Mouse (Mus musculus): ENCODE data around the gene Mgst1. TPM values are rescaled to one million over a fixed set of nuclear protein-coding genes. Genes with fewer than 3 reads are reported as not detected.

Gene Mgst1
- 2.5 TPM in 1 of 2 replicates, not detected in the other for polyA plus RNA-seq (2012; ENCODE audit: insufficient read depth, low replicate concordance)

DNA sequence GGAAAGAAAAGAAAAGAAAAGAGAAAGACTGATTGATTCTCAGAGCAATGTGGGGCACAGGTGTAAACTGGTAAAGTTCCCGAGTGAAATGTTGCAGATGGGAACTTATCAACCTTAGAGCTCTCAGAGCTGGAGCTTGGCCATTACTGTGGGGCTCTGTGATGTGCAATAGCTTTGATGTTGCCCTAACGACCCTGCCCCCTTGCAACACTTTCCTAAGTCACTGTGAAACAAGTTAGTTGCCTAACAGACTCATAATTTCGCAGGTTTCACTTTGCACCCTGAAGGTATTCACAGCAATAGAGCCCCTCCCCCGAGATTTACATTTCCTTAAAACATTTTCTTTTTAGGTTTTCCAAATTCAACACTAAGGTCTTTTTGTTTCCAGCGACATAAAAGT, at the start of gene Mgst1:
TSS of gene Mgst1 (plus strand) at position 387 of the 400 bp plus-strand sequence.
- peak within 1 kb of the TSS; percentile 91 for H3K4me3 ChIP-seq (replicated peaks)
- TF ChIP-seq FLI1 (IDR thresholded peaks at IDR 0.05; ENCODE audit: low read length) (no peak), GATA1 (IDR thresholded peaks at IDR 0.05; ENCODE audit: borderline replicate concordance, low read length) (no peak)
- H3K36me3 ChIP-seq (replicated peaks; ENCODE audit: low read length): no peaks in the 10 kb centered on the region
- peaks cover 3% of the 10 kb centered on the region; the same call in 1 of the 2 replicates for H3K4me1 ChIP-seq
- H3K9me3 ChIP-seq: peaks cover 14% of the 10 kb centered on the region
- H3K27me3 ChIP-seq (replicated peaks): peaks cover 2% of the 10 kb centered on the region

GRCm38 (mm10) chr6:138092432-138092831, 47.7 kb upstream of the Mgst1 start:
- TF ChIP-seq FLI1 (IDR thresholded peaks at IDR 0.05; ENCODE audit: low read length): no peak
- no peak for TF ChIP-seq GATA1 (IDR thresholded peaks at IDR 0.05; ENCODE audit: borderline replicate concordance, low read length)
- H3K4me3 ChIP-seq (replicated peaks): no peak overlapping the region
- no peaks in the 10 kb centered on the region for H3K36me3 ChIP-seq (replicated peaks; ENCODE audit: low read length)
- H3K4me1 ChIP-seq: no peaks in the 10 kb centered on the region
- H3K27me3 ChIP-seq (replicated peaks): no peaks in the 10 kb centered on the region
- H3K9me3 ChIP-seq: peaks cover 40% of the 10 kb centered on the region

DNA sequence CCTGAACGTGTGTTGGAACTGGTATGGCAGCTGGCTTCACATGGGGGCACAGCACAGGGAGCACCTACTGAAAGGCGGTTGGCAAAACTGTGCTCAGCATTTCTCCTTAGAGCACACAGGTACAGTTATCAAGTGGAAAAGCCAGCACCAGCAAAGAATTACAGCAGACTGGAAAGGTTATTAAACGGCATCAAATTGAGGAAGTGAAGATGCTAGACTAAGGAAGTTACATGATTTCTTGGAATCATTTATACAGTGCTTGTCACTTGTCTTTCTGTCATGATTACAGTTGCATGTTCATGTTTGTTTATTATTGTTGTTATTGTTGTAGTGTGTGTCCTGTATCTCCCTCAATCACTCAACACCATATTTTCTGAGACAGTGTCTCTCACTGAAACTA, 45.1 kb upstream of the Mgst1 start:
- Histone ChIP-seq H3K36me3 (replicated peaks; ENCODE audit: low read length) (no peaks in the 10 kb centered on the region), H3K4me1 (no peaks in the 10 kb centered on the region), H3K27me3 (replicated peaks) (no peaks in the 10 kb centered on the region), H3K4me3 (replicated peaks) (no peak overlapping the region), H3K9me3 (peaks cover 24% of the 10 kb centered on the region)
- TF ChIP-seq GATA1 (IDR thresholded peaks at IDR 0.05; ENCODE audit: borderline replicate concordance, low read length): no peak
- no peak for TF ChIP-seq FLI1 (IDR thresholded peaks at IDR 0.05; ENCODE audit: low read length)

GRCm38 (mm10) chr6:138099646-138100045, 40.5 kb upstream of the Mgst1 start:
- Histone ChIP-seq H3K27me3 (replicated peaks) (no peaks in the 10 kb centered on the region), H3K4me3 (replicated peaks) (no peak overlapping the region), H3K9me3 (peaks cover 29% of the 10 kb centered on the region), H3K4me1 (no peaks in the 10 kb centered on the region), H3K36me3 (replicated peaks; ENCODE audit: low read length) (no peaks in the 10 kb centered on the region)
- no peak for TF ChIP-seq FLI1 (IDR thresholded peaks at IDR 0.05; ENCODE audit: low read length)
- no peak for TF ChIP-seq GATA1 (IDR thresholded peaks at IDR 0.05; ENCODE audit: borderline replicate concordance, low read length)

- H3K4me1 ChIP-seq: no peaks in the 10 kb centered on the region
- H3K4me3 ChIP-seq (replicated peaks): peak overlapping the region; percentile 21
- peaks cover 20% of the 10 kb centered on the region; the same call in 1 of the 2 replicates for H3K9me3 ChIP-seq
- TF ChIP-seq GATA1 (IDR thresholded peaks at IDR 0.05; ENCODE audit: borderline replicate concordance, low read length) (no peak), FLI1 (IDR thresholded peaks at IDR 0.05; ENCODE audit: low read length) (no peak)
- no peaks in the 10 kb centered on the region for H3K27me3 ChIP-seq (replicated peaks)
- no peaks in the 10 kb centered on the region for H3K36me3 ChIP-seq (replicated peaks; ENCODE audit: low read length)
Observed at GRCm38 (mm10) chr6:138101843-138102242, 38.3 kb upstream of the Mgst1 start.

- no peaks in the 10 kb centered on the region for H3K27me3 ChIP-seq (replicated peaks)
- H3K36me3 ChIP-seq (replicated peaks; ENCODE audit: low read length): no peaks in the 10 kb centered on the region
- no peaks in the 10 kb centered on the region for H3K4me1 ChIP-seq
- peaks cover 24% of the 10 kb centered on the region; the same call in 1 of the 2 replicates for H3K9me3 ChIP-seq
- TF ChIP-seq GATA1 (IDR thresholded peaks at IDR 0.05; ENCODE audit: borderline replicate concordance, low read length) (no peak), FLI1 (IDR thresholded peaks at IDR 0.05; ENCODE audit: low read length) (no peak)
- H3K4me3 ChIP-seq (replicated peaks): no peak overlapping the region
Observed at GRCm38 (mm10) chr6:138102940-138103339, 37.2 kb upstream of the Mgst1 start.

GRCm38 (mm10) chr6:138104559-138104958, 35.6 kb upstream of the Mgst1 start:
- TF ChIP-seq GATA1 (IDR thresholded peaks at IDR 0.05; ENCODE audit: borderline replicate concordance, low read length) (no peak), FLI1 (IDR thresholded peaks at IDR 0.05; ENCODE audit: low read length) (no peak)
- Histone ChIP-seq H3K9me3 (peaks cover 23% of the 10 kb centered on the region; the same call in 1 of the 2 replicates), H3K4me3 (replicated peaks) (no peak overlapping the region), H3K4me1 (no peaks in the 10 kb centered on the region), H3K36me3 (replicated peaks; ENCODE audit: low read length) (no peaks in the 10 kb centered on the region), H3K27me3 (replicated peaks) (no peaks in the 10 kb centered on the region)

DNA sequence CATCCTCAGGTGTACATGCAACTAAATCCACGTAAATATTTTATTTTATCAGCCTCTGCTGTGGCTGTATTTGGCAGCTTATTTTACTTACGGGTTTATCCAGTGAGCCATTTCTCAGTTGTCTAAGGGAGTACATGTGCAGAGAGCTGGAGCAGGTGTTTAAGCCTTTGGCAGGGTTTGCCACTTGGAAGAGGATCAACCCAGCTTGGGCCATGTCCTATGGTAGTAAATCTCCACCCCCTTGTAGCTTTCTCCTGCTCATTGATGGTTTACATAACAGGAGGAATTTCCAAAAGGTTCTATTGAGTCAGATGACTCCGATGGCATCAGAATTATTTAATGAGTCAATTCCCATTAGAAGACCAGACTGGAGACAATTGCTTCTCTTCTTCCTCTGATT, 22.6 kb upstream of the Mgst1 start:
- peaks cover 19% of the 10 kb centered on the region for H3K9me3 ChIP-seq
- TF ChIP-seq GATA1 (IDR thresholded peaks at IDR 0.05; ENCODE audit: borderline replicate concordance, low read length) (no peak), FLI1 (IDR thresholded peaks at IDR 0.05; ENCODE audit: low read length) (no peak)

DNA sequence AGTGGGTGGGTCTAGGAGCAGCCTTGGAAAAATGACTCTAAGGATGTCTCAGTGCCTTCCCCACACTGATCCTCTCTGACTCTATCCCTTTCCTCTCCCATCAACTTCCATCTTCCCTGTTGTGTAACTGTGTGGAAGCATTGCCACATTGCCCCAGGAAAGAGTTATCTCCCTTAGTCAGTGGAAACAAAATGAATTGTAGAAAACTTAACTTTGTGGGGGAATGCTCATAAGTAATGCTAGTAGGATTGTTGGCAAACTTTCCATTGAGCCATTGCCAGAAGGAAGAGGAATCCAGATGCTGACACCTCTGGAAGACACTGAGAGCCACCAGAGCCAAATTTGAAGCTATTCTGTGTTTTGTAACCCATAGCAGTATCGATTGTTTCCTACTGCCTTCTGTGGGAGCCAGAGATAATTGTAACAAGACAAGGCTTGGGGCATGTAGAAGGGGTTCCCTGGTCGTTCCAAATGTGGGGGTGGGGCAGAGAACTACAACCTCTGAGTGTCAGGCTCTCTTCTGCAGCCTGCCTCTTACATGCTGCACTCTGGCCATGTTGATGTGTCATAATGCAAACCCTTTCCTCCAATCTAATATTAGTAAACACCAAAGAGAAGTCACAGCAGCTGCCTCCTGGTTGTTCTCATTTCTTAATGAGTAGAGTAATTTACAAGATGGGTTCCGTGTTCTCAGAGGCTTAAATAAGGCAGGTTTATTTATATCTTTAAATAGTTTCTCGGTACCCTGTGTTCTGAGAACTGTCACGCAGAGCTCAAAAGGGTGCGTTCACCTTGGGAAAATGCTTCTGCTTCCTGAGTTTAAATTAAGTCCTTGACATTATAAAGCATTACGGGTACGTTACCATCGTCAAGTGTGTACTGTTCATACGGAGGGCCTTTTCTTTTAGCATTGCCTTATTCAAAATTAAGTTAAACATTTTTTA, 11.5 kb upstream of the Mgst1 start:
- Histone ChIP-seq H3K4me3 (replicated peaks) (no peak overlapping the region), H3K9me3 (peaks cover 16% of the 10 kb centered on the region), H3K36me3 (replicated peaks; ENCODE audit: low read length) (no peaks in the 10 kb centered on the region), H3K4me1 (no peaks in the 10 kb centered on the region), H3K27me3 (replicated peaks) (no peaks in the 10 kb centered on the region)
- TF ChIP-seq FLI1 (IDR thresholded peaks at IDR 0.05; ENCODE audit: low read length) (no peak), GATA1 (IDR thresholded peaks at IDR 0.05; ENCODE audit: borderline replicate concordance, low read length) (no peak)

More for the DNA sequence above, 22.6 kb upstream of the Mgst1 start:
- Histone ChIP-seq H3K4me3 (replicated peaks) (no peak overlapping the region), H3K4me1 (no peaks in the 10 kb centered on the region), H3K27me3 (replicated peaks) (no peaks in the 10 kb centered on the region), H3K36me3 (replicated peaks; ENCODE audit: low read length) (no peaks in the 10 kb centered on the region)

GRCm38 (mm10) chr6:138130541-138130940, 9.6 kb upstream of the Mgst1 start:
- Histone ChIP-seq H3K4me3 (replicated peaks) (no peak overlapping the region), H3K4me1 (no peaks in the 10 kb centered on the region), H3K27me3 (replicated peaks) (no peaks in the 10 kb centered on the region), H3K9me3 (peaks cover 16% of the 10 kb centered on the region), H3K36me3 (replicated peaks; ENCODE audit: low read length) (no peaks in the 10 kb centered on the region)
- TF ChIP-seq GATA1 (IDR thresholded peaks at IDR 0.05; ENCODE audit: borderline replicate concordance, low read length) (no peak), FLI1 (IDR thresholded peaks at IDR 0.05; ENCODE audit: low read length) (no peak)
